Mouse (Mus musculus) ES-Bruce4 (cell line): ENCODE measurements at regions not wholly inside any gene's neighbourhood (a gene's known extent, or its start where the extent isn't known, plus 50 kb on each side); places are given as distances from the start of the nearest gene placed in this dataset.
A peak's percentile ranks its signal among the peaks of the same experiment; 100 is the strongest.
"Not testable (repeated sequence)": the region's sequence is repeated elsewhere in the genome, so short reads cannot be mapped to it uniquely, and the experiment has no call there.

Experiments
- H3K27ac ChIP-seq: 2 replicates; pipeline ENCODE4 v1.5.1; 2012; ENCODE audit warnings: low read length, inconsistent platforms; ENCODE audit not compliant: insufficient read depth
- H3K27me3 ChIP-seq: 2 replicates; pipeline ENCODE4 v1.6.1; 2012; ENCODE audit warnings: mild to moderate bottlenecking, low read length, inconsistent platforms; ENCODE audit not compliant: control insufficient read depth, poor library complexity, insufficient read depth, severe bottlenecking
- H3K36me3 ChIP-seq: 2 replicates; pipeline ENCODE4 v1.6.1; 2012; ENCODE audit warnings: inconsistent platforms, mild to moderate bottlenecking, low read length, moderate library complexity; ENCODE audit not compliant: control insufficient read depth, poor library complexity, insufficient read depth, severe bottlenecking
- H3K4me1 ChIP-seq: one replicate; pipeline ENCODE4 v1.8.1; 2011; ENCODE audit warnings: low read length; ENCODE audit not compliant: control insufficient read depth, insufficient read depth
- H3K4me3 ChIP-seq: 2 replicates; pipeline ENCODE4 v1.5.1; 2011; ENCODE audit warnings: low read depth, mild to moderate bottlenecking, low read length
- H3K9ac ChIP-seq: 2 replicates; pipeline ENCODE4 v1.6.1; 2012; ENCODE audit warnings: low read depth, mild to moderate bottlenecking, inconsistent platforms; ENCODE audit not compliant: poor library complexity, severe bottlenecking
- H3K9me3 ChIP-seq: replicated peaks from 2 replicates; pipeline ENCODE4 v1.6.1; 2012; ENCODE audit warnings: mild to moderate bottlenecking, low read length, inconsistent platforms; ENCODE audit not compliant: control insufficient read depth, poor library complexity, insufficient read depth, severe bottlenecking
- CTCF ChIP-seq: IDR thresholded peaks from one replicate; pipeline ENCODE4 v1.8.1; 2011; ENCODE audit warnings: low read depth, low read length
- EP300 ChIP-seq: IDR thresholded peaks from 2 replicates; pipeline ENCODE4 v1.6.1; 2011; ENCODE audit warnings: low read depth, low read length; ENCODE audit not compliant: insufficient read depth
- POLR2A ChIP-seq: IDR thresholded peaks from one replicate; pipeline ENCODE4 v1.8.1; 2011; ENCODE audit warnings: low read length; ENCODE audit not compliant: insufficient read depth

DNA sequence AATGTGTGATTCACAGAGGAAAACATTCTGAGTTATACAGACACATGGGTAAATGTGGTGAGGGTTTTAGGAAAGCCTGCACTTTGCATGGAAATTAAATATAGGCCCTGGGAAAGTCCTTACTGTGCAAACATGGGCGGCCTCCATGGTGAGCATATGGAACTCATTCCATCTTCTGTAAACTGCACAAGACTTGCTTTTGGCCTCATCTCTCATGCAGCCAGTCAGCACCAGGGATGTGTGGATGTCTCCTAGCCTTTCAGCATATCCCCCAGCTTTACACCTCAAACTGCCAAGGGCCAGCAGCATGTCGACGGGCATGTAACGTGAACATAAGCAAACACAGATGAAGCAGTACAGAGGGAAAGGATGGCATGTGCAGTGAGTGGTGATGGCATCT lies 364.7 kb upstream of the 1700008P02Rik start:
- Histone ChIP-seq H3K9me3 (no peaks in the 10 kb centered on the region), H3K27me3 (no peaks in the 10 kb centered on the region), H3K4me1 (no peaks in the 10 kb centered on the region), H3K9ac (no peak overlapping the region), H3K4me3 (no peak overlapping the region), H3K27ac (no peak overlapping the region), H3K36me3 (no peaks in the 10 kb centered on the region)
- TF ChIP-seq CTCF (no peak), EP300 (no peak), POLR2A (no peak)

DNA sequence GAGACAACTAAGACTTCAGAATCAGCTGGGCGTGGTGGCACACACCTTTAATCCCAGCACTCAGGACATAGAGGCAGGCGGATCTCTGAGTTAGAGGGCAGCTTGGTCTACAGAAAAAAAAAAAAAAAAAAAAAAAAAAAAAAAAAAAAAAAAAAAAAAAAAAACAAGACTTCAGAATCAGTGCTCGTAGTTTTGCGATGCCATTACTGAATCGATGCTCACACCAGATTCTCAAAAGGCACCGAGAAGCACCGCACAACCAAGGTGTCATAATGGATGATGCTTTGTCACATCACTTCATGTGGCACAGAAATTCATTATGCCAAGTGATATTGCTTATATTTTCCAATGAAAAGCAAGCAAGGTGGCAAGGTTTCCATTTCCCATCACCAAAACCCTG lies 337.4 kb upstream of the 1700008P02Rik start:
- no peak overlapping the region for H3K9ac ChIP-seq
- H3K9me3 ChIP-seq: no peaks in the 10 kb centered on the region
- H3K36me3 ChIP-seq: no peaks in the 10 kb centered on the region
- no peaks in the 10 kb centered on the region for H3K27me3 ChIP-seq
- TF ChIP-seq CTCF: no peak
- no peak for TF ChIP-seq POLR2A
- TF ChIP-seq EP300: no peak
- H3K27ac ChIP-seq: no peak overlapping the region
- no peaks in the 10 kb centered on the region for H3K4me1 ChIP-seq
- no peak overlapping the region for H3K4me3 ChIP-seq

DNA sequence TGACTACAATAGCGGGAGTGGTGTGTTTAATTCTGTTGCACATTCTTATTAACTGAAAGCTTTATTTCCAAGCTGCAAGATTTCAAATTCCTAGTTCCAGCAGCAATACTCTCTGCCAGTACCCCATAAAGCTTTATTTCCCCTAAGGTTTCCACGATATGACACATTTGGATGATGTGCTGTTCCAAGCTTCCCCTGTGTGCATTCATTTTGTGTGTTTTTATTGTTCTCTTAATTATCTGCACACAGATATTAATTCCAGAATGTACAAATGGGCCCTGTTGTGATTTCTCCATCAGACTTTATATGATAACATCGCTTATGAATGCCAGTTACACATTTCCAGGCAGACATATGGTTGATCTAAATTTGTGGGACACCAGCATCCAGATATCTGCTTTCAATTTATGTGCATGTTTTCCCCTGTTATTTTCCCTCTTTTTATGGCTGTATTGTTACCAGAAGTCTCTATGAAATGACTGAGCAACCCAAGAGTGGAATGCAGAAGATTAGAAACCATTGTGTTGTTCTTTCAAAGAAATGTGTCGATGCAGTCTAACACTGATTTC lies 312.4 kb upstream of the 1700008P02Rik start:
- Histone ChIP-seq H3K4me1 (no peaks in the 10 kb centered on the region), H3K4me3 (no peak overlapping the region), H3K9me3 (no peaks in the 10 kb centered on the region), H3K36me3 (no peaks in the 10 kb centered on the region), H3K27me3 (no peaks in the 10 kb centered on the region), H3K9ac (no peak overlapping the region), H3K27ac (no peak overlapping the region)
- TF ChIP-seq EP300 (no peak), POLR2A (no peak), CTCF (no peak)

DNA sequence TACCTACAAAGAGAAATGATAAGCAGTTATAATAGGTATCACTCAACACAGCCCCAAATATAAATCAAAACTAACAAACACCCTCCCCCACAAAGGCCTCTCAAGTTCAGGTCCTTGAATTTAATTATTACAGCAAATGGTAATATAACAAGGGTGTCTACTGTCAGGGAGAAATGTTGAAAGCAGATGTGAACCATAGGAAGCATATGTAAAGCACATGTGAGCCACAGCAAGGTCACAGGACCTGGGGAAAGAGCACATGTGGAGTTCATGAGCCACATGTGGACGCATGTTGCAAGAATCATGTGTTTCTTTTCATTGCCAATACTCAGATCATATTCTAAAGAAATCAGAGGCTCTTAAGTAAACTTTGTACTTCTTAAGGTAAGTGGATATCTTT lies 306.5 kb upstream of the 1700008P02Rik start:
- H3K27me3 ChIP-seq: no peaks in the 10 kb centered on the region
- no peaks in the 10 kb centered on the region for H3K4me1 ChIP-seq
- TF ChIP-seq EP300: no peak
- H3K4me3 ChIP-seq: no peak overlapping the region
- H3K9me3 ChIP-seq: no peaks in the 10 kb centered on the region
- H3K9ac ChIP-seq: no peak overlapping the region
- H3K27ac ChIP-seq: no peak overlapping the region
- H3K36me3 ChIP-seq: no peaks in the 10 kb centered on the region

DNA sequence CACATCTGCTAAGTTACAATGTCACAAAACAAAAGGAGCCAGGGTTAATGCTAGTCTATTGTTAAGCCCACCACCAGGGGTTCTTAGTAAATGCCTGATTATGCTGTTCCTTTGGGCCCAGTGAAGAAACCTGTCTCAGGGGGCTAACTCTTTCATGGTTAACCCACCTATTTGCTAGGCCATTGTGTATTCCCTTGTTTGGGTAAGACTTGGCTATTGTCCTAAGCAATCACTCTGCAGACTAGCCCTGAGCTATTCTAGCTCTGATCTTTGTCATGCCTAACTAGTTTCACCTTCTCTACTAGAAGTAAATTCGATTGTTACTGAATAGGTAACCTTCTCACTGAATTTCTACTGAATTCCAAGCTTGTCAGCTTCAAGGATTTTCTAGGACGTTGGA lies 302.4 kb upstream of the 1700008P02Rik start:
- H3K9me3 ChIP-seq, H3K9ac ChIP-seq, H3K27me3 ChIP-seq, H3K36me3 ChIP-seq, H3K27ac ChIP-seq, H3K4me1 ChIP-seq, H3K4me3 ChIP-seq: not testable (repeated sequence)
- 0 out of 2 replicates have a peak, but pooled peaks have one; percentile 29 for TF ChIP-seq EP300

DNA sequence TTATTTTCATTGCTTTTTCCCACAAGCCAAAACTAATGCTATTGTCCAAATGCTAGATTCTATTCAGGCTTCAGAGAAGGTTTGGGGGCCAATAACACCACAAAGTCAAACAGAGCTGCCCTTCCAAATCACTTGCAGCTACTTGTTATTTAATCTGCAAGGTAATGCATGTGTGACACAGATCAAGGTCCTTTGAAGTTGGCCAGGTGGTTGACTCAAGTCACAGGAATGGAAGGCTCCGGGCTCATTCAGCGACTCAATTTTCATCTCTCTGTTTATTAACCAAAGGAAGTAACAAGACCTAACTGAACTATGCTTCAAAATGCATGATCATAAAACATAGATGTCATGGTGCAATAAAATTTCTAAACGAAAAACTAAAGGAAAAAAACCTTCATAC lies 300.0 kb upstream of the 1700008P02Rik start:
- H3K36me3 ChIP-seq: no peaks in the 10 kb centered on the region
- no peaks in the 10 kb centered on the region for H3K4me1 ChIP-seq
- H3K9ac ChIP-seq: no peak overlapping the region
- no peak for TF ChIP-seq POLR2A
- no peak for TF ChIP-seq CTCF
- TF ChIP-seq EP300: no peak
- H3K27ac ChIP-seq: no peak overlapping the region
- H3K4me3 ChIP-seq: no peak overlapping the region
- H3K9me3 ChIP-seq: no peaks in the 10 kb centered on the region
- no peaks in the 10 kb centered on the region for H3K27me3 ChIP-seq

DNA sequence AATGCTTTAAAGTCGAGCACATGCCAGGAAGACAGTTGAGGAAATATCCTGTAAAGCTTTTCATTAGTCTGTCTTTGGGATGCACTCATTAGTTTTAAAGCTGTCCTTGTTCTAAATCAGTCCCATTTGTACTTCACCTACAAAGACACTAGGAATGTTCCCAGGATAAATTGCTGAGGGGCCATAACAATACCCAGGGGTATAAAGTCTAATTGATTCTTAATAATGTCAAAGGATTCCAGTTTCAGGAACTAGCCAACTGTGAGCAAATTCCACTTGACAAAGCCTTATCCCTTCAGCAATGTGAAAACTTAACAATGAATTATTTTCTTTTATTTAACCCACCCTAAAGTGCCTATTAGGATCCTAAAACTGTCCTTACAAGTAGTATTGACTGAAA lies 267.7 kb upstream of the 1700008P02Rik start:
- no peaks in the 10 kb centered on the region for H3K27me3 ChIP-seq
- TF ChIP-seq EP300 (no peak), POLR2A (no peak), CTCF (no peak)
- no peaks in the 10 kb centered on the region for H3K9me3 ChIP-seq
- H3K4me3 ChIP-seq: no peak overlapping the region
- H3K27ac ChIP-seq: no peak overlapping the region
- H3K4me1 ChIP-seq: no peaks in the 10 kb centered on the region
- H3K9ac ChIP-seq: no peak overlapping the region
- H3K36me3 ChIP-seq: no peaks in the 10 kb centered on the region
